Mouse (Mus musculus): ENCODE results near the gene Tnk2.

- no peak for TF ChIP-seq CHD2 (IDR thresholded peaks at IDR 0.05; ENCODE audit: low read depth, low read length)
- TF ChIP-seq HCFC1 (IDR thresholded peaks at IDR 0.05; ENCODE audit: borderline replicate concordance, insufficient read depth, low read length): no peak
- TF ChIP-seq ZNF384 (IDR thresholded peaks at IDR 0.05; ENCODE audit: low read depth, low read length): no peak
- TF ChIP-seq ZC3H11A (IDR thresholded peaks at IDR 0.05; ENCODE audit: borderline replicate concordance, low read depth, low read length): no peak
Measured at GRCm38 (mm10) chr16:32646014-32646413, 2.3 kb downstream of the Tnk2 start.

All from ES-E14 (cell line).